Mouse (Mus musculus): Measurements from ENCODE around the gene Scnm1.
A peak's percentile ranks its signal among the peaks of the same experiment; 100 is the strongest.

Gene Scnm1

DNA sequence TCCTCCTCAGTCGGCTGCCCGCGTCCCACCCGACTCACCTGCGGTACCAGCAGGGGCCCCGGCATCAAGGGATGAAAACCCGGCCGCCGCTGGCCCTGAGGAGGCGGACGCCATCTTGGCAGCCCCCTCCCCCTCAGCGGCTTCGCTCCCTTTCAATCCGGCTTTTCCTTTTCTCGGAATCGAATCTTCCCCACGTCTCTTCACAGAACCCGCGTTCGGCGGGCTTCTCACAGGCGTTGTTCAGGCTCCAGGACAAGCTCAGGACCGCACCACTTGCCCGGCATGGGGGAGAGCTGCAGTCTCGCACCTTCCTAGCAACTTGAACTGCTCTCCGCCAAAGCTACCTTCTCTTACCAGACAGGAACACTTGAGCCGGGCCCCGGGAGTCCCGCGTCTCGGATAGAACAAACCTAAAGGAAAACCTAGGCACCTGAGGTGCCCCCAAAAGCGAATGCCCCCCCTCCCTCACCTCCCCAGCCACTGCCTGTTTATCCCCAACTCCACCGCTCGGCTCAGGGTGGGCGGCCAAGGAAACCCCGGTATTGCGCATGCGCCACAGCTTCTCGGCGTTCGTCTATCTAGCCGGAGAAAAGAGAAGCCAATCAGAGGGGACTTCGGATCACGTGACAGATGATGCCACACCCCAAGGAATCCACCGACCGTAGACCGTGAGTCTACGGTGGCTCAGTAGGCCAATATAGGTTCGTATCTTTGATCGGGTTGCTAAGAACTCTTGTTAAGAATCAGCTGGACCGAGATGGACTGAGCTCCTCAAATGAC lies 27.3 kb downstream of the Scnm1 start, which contains the start of gene Pip5k1a:
Gene Pip5k1a, minus strand, starts transcription at position 593 of the 780 bp plus-strand sequence.
- DNase-seq: peak; percentile 100

DNA sequence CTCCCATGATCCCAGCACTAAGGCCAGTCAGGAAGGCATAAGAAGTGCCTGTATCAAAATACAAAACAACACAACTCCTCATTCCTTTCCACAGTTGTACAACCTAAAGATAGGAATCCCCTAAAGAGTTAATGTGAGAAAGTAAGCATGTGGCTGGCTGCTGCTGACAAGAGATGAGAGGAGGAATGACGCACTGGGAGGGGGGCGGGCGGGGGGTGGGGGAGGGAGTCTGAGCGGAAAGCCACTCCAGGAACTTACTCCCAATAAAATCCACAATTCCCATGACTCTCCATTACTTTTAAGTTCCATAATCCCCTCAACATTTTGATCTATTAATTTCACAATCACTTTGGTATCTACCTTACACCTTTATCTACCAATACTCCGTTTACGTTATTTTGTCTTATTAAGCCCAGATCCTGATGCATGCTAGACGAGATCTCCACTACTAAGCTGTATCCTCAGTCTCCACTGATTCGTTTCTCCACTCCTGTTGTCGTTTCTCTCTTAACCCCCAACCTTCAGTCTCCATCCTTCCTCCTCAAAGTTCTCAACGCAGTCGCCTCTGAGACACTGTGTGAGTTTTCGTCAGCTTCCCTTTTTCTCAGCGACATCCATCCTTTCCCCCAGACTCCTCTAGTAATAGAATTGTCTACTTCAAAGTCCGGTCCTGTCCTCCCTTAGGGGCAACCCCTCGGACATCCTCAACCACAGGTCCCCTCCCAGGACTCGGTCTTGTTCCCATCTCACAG lies 28.0 kb downstream of the Scnm1 start:
- DNase-seq: peak; percentile 4

DNA sequence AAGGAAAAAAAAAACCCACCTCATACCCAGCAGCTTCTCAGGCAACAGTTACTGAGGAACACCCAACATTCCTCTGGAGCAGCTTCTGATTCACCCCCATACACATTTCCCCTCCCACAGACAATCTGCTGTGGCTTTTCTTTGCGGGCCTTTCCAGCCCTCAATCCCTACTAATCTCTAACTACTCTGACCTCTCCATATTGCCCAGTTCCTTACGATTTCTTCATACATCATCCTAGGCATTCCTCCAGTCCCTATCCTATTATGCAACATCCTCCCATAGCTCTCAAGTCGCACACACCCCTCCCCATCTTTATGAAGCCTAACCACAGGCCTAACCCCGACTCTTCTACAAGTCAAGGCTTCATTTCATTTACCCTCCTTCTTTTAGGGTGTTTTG lies 28.7 kb downstream of the Scnm1 start:
- no peak for DNase-seq

DNA sequence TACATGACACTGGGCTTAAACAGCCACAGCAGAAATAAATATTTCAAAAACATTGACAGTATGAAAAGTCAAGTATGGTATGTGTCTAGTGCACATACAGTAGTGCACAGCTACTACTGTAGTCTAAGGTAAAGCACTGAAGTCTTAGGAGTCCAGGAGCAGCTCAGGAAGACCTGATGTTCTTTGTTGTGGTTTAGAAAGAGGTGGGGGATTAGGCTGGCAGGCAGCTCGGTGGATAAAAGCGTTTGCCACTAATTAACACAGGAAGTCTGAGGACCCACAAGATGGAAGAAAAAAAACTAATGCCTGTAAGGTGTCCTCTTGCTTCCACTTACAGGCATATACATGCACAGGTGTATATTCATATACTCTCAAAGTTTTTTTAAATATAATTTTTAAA lies 33.0 kb downstream of the Scnm1 start:
- DNase-seq: no peak

DNA sequence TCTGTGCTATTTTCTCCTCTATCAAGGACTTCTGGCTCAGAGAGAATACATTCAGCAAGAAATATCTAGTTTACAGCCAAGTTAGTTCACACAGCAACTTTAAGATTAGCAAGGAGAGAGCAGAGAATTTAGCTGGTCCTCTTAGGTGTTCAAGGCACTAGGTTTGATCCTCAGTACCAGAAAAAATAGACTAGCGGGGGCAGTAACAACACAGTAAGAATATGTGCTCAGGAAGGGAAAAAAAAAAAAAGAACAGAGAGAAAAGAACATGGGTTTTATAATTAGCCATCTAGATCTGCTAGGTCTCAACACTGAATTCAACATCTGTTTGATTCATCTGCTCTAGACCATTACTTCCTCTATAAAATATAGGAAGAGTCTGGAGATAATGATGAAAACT lies 45.7 kb downstream of the Scnm1 start:
- DNase-seq: no peak
